Mouse (Mus musculus): ENCODE measurements around the gene Slit3. TPM values are rescaled to one million over a fixed set of nuclear protein-coding genes. Genes with fewer than 3 reads are reported as not detected.

Slit3 gene
- total and polyA plus RNA-seq, 3 experiments, result 0.76 TPM; not detected in 2

DNA sequence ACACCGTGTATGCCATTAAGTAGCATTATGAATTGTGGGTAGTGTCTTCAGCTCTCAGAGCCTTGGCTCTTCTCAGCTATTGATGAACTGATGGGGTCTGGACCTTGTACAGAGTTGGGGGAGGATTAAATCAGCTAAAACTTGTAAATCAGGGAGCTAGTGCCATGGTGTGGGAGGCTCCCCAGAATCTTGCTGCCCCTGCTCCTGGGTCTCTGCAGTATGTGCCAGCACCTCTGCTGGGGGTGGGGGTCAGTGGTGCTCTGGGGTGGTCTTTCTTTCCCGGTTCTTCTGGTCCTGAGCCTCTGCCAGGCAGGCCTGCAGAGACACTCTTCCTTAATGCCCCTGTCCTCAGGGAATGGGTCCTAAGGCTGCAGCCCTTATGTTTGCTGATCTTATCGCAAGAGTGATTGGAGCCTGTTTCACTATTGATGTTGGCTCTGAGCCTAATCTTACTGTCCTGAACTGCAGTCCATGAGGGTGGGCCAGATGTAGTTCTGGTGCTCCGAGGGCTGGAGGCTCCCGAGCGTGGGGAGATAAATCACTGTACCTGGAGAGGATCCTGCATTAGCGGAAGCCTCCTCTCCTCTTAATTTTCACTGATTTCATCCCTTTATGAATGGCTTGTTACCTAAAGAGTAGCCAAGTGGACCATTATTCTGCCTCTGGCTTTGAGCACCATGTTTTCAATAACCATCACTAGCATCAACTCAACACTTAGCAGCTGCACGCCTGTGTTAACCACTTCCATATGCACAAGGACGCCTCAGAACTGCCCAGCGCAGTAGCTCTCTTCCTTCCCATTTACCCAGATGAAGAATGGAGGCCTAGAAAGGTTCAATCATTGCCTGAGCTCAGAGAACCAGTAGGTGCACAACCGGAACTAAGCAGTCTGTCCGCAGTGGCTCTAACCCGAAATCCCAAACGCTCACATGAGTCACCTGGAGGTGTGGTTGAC, 90.0 kb downstream of the Slit3 start:
- H3K4me1 ChIP-seq (ENCODE audit: insufficient read depth, low read depth, low read length), result no peaks in the 10 kb centered on the region
- no peak overlapping the region for H3K4me3 ChIP-seq (ENCODE audit: low read depth, low read length)
- ATAC-seq (ENCODE audit: extremely low read depth, insufficient number of reproducible peaks, low FRiP score, poor library complexity, severe bottlenecking) (no peak), DNase-seq (ENCODE audit: low spot score) (no peak)
- no peaks in the 10 kb centered on the region for H3K27me3 ChIP-seq (ENCODE audit: insufficient read depth, low read length)
- peaks cover 56% of the 10 kb centered on the region for H3K9me3 ChIP-seq (replicated peaks)
- TF ChIP-seq CTCF (IDR thresholded peaks at IDR 0.05; ENCODE audit: low read depth, low read length) (no peak), POLR2AphosphoS5 (IDR thresholded peaks at IDR 0.05; ENCODE audit: insufficient replicate concordance, low read depth, low read length) (no peak)
- H3K36me3 ChIP-seq (replicated peaks), result no peaks in the 10 kb centered on the region

DNA sequence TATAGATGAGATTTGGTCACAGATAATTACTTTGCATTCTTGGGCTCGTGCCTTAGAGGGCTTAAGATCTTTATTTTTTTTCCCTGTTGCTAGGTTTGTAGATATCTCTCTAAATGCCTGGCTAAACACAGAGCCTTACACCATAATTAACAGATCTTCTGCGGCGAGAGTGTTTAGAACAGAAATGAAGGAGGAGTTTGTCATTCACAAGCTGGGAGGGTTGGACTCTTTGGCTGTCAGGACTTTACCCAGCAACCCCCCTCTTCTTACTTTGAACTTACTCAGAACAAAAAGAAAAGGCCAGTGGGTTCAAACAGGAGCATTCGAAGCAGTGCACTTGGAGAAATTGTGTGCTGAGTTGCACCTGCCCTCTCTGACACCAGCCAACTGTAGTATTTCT, 103.0 kb downstream of the Slit3 start:
- peaks cover 50% of the 10 kb centered on the region for H3K9me3 ChIP-seq (replicated peaks)
- H3K4me3 ChIP-seq (ENCODE audit: low read depth, low read length), result no peak overlapping the region
- ATAC-seq (ENCODE audit: extremely low read depth, insufficient number of reproducible peaks, low FRiP score, poor library complexity, severe bottlenecking), result no peak
- H3K4me1 ChIP-seq (ENCODE audit: insufficient read depth, low read depth, low read length), result no peaks in the 10 kb centered on the region
- TF ChIP-seq POLR2AphosphoS5 (IDR thresholded peaks at IDR 0.05; ENCODE audit: insufficient replicate concordance, low read depth, low read length) (no peak), CTCF (IDR thresholded peaks at IDR 0.05; ENCODE audit: low read depth, low read length) (no peak), GATA2 (IDR thresholded peaks at IDR 0.05; ENCODE audit: borderline replicate concordance, low read depth, low read length) (no peak), TAL1 (conservative IDR thresholded peaks at IDR 0.05; ENCODE audit: low read depth, low read length) (no peak), GATA1 (IDR thresholded peaks at IDR 0.05; ENCODE audit: borderline replicate concordance, low read length) (no peak)
- H3K36me3 ChIP-seq (replicated peaks), result no peaks in the 10 kb centered on the region
- DNase-seq (ENCODE audit: low spot score), result no peak
- H3K27me3 ChIP-seq (ENCODE audit: insufficient read depth, low read length), result no peaks in the 10 kb centered on the region

DNA sequence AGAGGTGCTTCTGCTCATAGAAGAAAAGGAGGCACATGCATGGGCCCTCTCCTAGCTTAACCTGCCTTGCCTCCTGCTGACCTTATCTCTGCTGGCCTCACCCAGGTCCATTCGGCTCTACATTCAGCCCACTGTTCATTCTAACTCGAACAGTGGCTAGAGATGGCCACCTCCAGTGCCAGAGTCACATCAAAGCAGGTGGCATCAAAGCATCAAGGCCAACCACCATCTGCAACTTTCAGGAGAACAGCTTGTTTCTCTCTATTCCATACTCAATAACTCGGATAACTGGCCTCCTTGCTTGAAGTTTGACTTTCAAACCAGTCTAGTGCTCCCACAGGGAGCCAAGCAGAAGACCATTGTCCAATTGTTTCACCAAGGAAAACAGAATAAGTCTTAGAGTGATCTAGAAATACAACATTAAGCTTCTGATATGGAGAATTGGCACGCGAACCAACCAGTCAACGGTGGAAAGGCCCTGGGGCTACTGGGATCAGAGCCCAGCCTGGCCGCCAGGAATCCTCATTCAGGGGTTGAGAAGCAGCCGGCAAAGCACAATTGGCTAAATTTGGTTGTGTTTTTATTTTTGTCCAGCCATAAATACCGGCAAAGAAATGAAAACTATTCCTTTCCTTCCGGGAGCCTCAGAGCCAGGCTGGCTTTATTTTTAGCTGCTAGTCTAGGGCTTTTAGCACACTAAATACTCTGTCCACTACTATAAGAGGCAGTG, 110.5 kb downstream of the Slit3 start:
- ATAC-seq (ENCODE audit: extremely low read depth, insufficient number of reproducible peaks, low FRiP score, poor library complexity, severe bottlenecking) (no peak), DNase-seq (ENCODE audit: low spot score) (no peak)
- H3K36me3 ChIP-seq (replicated peaks), result no peaks in the 10 kb centered on the region
- TF ChIP-seq GATA2 (IDR thresholded peaks at IDR 0.05; ENCODE audit: borderline replicate concordance, low read depth, low read length) (no peak), TAL1 (conservative IDR thresholded peaks at IDR 0.05; ENCODE audit: low read depth, low read length) (no peak), POLR2AphosphoS5 (IDR thresholded peaks at IDR 0.05; ENCODE audit: insufficient replicate concordance, low read depth, low read length) (no peak), CTCF (IDR thresholded peaks at IDR 0.05; ENCODE audit: low read depth, low read length) (no peak), GATA1 (IDR thresholded peaks at IDR 0.05; ENCODE audit: borderline replicate concordance, low read length) (no peak)
- no peaks in the 10 kb centered on the region for H3K27me3 ChIP-seq (ENCODE audit: insufficient read depth, low read length)
- H3K4me1 ChIP-seq (ENCODE audit: insufficient read depth, low read depth, low read length), result no peaks in the 10 kb centered on the region
- peaks cover 63% of the 10 kb centered on the region for H3K9me3 ChIP-seq (replicated peaks)
- H3K4me3 ChIP-seq (ENCODE audit: low read depth, low read length), result no peak overlapping the region

DNA sequence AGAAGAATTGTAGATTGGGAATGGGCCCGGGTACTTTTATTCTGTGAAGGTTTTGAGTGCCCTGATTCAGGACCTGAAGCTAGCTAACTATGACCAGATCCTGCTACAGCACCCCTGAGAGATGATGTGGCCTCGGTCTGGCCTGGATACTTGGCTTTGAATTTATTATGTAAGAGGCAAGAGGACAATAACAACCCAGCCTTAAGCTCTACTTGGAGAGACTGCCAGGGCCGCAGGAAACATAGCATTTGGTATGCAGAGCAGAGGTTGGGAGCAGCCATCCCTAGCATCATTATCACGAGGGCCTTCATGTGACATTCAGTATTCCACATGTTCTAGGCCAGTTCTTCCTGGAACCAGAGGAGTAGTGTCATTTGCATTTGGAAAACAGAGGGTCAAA, 111.3 kb downstream of the Slit3 start:
- H3K27me3 ChIP-seq (ENCODE audit: insufficient read depth, low read length), result no peaks in the 10 kb centered on the region
- ATAC-seq (ENCODE audit: extremely low read depth, insufficient number of reproducible peaks, low FRiP score, poor library complexity, severe bottlenecking), result no peak
- H3K4me1 ChIP-seq (ENCODE audit: insufficient read depth, low read depth, low read length), result no peaks in the 10 kb centered on the region
- TF ChIP-seq GATA1 (IDR thresholded peaks at IDR 0.05; ENCODE audit: borderline replicate concordance, low read length) (no peak), TAL1 (conservative IDR thresholded peaks at IDR 0.05; ENCODE audit: low read depth, low read length) (no peak), GATA2 (IDR thresholded peaks at IDR 0.05; ENCODE audit: borderline replicate concordance, low read depth, low read length) (no peak), CTCF (IDR thresholded peaks at IDR 0.05; ENCODE audit: low read depth, low read length) (no peak), POLR2AphosphoS5 (IDR thresholded peaks at IDR 0.05; ENCODE audit: insufficient replicate concordance, low read depth, low read length) (no peak)
- H3K4me3 ChIP-seq (ENCODE audit: low read depth, low read length), result no peak overlapping the region
- DNase-seq (ENCODE audit: low spot score), result no peak
- no peaks in the 10 kb centered on the region for H3K36me3 ChIP-seq (replicated peaks)
- peaks cover 59% of the 10 kb centered on the region for H3K9me3 ChIP-seq (replicated peaks)

DNA sequence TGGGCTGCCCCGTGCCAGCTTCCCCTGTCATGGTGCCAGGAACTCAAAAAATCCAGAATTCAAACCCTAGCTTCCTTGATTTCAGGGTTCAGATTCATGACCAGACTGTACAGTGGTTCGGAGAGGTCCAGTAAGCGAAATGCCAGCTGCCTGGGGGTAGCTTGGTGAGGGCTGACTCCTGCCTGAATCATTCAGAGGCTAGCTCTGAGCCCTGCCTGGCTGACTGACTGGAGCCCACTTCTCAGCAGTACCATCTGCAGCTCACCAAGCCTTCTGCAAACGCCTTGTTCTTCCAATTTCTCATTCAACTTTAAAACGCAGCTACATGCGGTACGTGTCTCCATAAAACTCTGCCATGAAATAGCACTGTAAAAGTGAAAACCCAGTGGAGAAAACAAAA, 120.4 kb downstream of the Slit3 start:
- Histone ChIP-seq H3K4me3 (ENCODE audit: low read depth, low read length) (no peak overlapping the region), H3K4me1 (ENCODE audit: insufficient read depth, low read depth, low read length) (no peaks in the 10 kb centered on the region), H3K27me3 (ENCODE audit: insufficient read depth, low read length) (no peaks in the 10 kb centered on the region), H3K36me3 (replicated peaks) (no peaks in the 10 kb centered on the region), H3K9me3 (replicated peaks) (peaks cover 59% of the 10 kb centered on the region)
- TF ChIP-seq TAL1 (conservative IDR thresholded peaks at IDR 0.05; ENCODE audit: low read depth, low read length) (no peak), POLR2AphosphoS5 (IDR thresholded peaks at IDR 0.05; ENCODE audit: insufficient replicate concordance, low read depth, low read length) (no peak), CTCF (IDR thresholded peaks at IDR 0.05; ENCODE audit: low read depth, low read length) (no peak), GATA2 (IDR thresholded peaks at IDR 0.05; ENCODE audit: borderline replicate concordance, low read depth, low read length) (no peak), GATA1 (IDR thresholded peaks at IDR 0.05; ENCODE audit: borderline replicate concordance, low read length) (no peak)
- ATAC-seq (ENCODE audit: extremely low read depth, insufficient number of reproducible peaks, low FRiP score, poor library complexity, severe bottlenecking) (no peak), DNase-seq (ENCODE audit: low spot score) (no peak)

DNA sequence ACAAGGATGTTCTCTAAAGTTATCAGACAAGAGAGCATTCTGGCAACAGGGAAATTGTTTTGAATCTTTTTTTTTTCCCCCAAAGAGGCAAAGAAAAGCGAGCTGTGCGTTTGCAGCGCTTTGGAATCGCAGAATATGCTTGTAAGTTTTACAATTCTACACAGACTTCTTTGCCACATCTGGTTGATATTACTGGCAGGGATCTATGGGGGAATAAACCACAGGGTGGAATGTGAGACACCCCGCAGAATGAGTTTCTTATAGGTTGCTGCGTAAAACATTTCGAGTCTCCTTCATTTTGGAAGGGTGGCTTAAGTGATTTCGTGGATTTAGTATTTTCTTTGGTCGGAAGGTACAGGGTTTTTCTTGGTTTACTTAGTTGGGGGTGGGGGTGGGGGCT, 122.6 kb downstream of the Slit3 start:
- TF ChIP-seq POLR2AphosphoS5 (IDR thresholded peaks at IDR 0.05; ENCODE audit: insufficient replicate concordance, low read depth, low read length), result no peak
- no peak for TF ChIP-seq TAL1 (conservative IDR thresholded peaks at IDR 0.05; ENCODE audit: low read depth, low read length)
- TF ChIP-seq GATA2 (IDR thresholded peaks at IDR 0.05; ENCODE audit: borderline replicate concordance, low read depth, low read length), result no peak
- TF ChIP-seq CTCF (IDR thresholded peaks at IDR 0.05; ENCODE audit: low read depth, low read length), result no peak
- TF ChIP-seq GATA1 (IDR thresholded peaks at IDR 0.05; ENCODE audit: borderline replicate concordance, low read length), result no peak
- no peaks in the 10 kb centered on the region for H3K27me3 ChIP-seq (ENCODE audit: insufficient read depth, low read length)
- DNase-seq (ENCODE audit: low spot score) (no peak), ATAC-seq (ENCODE audit: extremely low read depth, insufficient number of reproducible peaks, low FRiP score, poor library complexity, severe bottlenecking) (no peak)
- H3K36me3 ChIP-seq (replicated peaks), result no peaks in the 10 kb centered on the region
- H3K4me1 ChIP-seq (ENCODE audit: insufficient read depth, low read depth, low read length), result no peaks in the 10 kb centered on the region
- peaks cover 63% of the 10 kb centered on the region for H3K9me3 ChIP-seq (replicated peaks)
- no peak overlapping the region for H3K4me3 ChIP-seq (ENCODE audit: low read depth, low read length)

All from G1E (cell line).